Mouse (Mus musculus) cerebellum, postnatal 36 days (tissue): ENCODE results near the gene Adgrl2.

Experiments
- DNase-seq, 2 experiments: peaks; one replicate each; pipeline ENCODE4 v3.0.0; 2021 to 2022; ENCODE audit warnings: mixed read lengths in 2 of 2

Gene Adgrl2

GRCm38 (mm10) chr3:148971893-148972596, 18.3 kb downstream of the Adgrl2 start:
- no peak for DNase-seq

GRCm38 (mm10) chr3:148964991-148965605, 25.3 kb downstream of the Adgrl2 start:
- no peak for DNase-seq

GRCm38 (mm10) chr3:148963381-148964044, 26.8 kb downstream of the Adgrl2 start:
- DNase-seq: no peak

GRCm38 (mm10) chr3:148961611-148962010, 28.7 kb downstream of the Adgrl2 start:
- no peak for DNase-seq

- DNase-seq: no peak
Observed at GRCm38 (mm10) chr3:148960751-148961289, 29.5 kb downstream of the Adgrl2 start.

- no peak for DNase-seq
Observed at GRCm38 (mm10) chr3:148960215-148960614, 30.1 kb downstream of the Adgrl2 start.

- peak in 1 of 2 experiments; percentile 12 for DNase-seq
Observed at GRCm38 (mm10) chr3:148959327-148960025, 30.9 kb downstream of the Adgrl2 start.

- no peak for DNase-seq
Observed at GRCm38 (mm10) chr3:148958714-148959113, 31.6 kb downstream of the Adgrl2 start.

- DNase-seq: no peak
Observed at GRCm38 (mm10) chr3:148958185-148958584, 32.2 kb downstream of the Adgrl2 start.

- no peak for DNase-seq
Observed at GRCm38 (mm10) chr3:148956887-148957286, 33.5 kb downstream of the Adgrl2 start.

GRCm38 (mm10) chr3:148949796-148950195, 40.6 kb downstream of the Adgrl2 start:
- no peak for DNase-seq

- no peak for DNase-seq
Observed at GRCm38 (mm10) chr3:148947805-148948405, 42.5 kb downstream of the Adgrl2 start.

- DNase-seq: no peak
Observed at GRCm38 (mm10) chr3:148947266-148947665, 43.1 kb downstream of the Adgrl2 start.

GRCm38 (mm10) chr3:148945534-148945933, 44.8 kb downstream of the Adgrl2 start:
- no peak for DNase-seq

- no peak for DNase-seq
Observed at GRCm38 (mm10) chr3:148939457-148939856, 50.9 kb downstream of the Adgrl2 start.

GRCm38 (mm10) chr3:148935056-148935455, 55.3 kb downstream of the Adgrl2 start:
- DNase-seq: peak in 1 of 2 experiments; percentile 5

- no peak for DNase-seq
Observed at GRCm38 (mm10) chr3:148934279-148934678, 56.1 kb downstream of the Adgrl2 start.

- DNase-seq: no peak
Observed at GRCm38 (mm10) chr3:148933160-148933559, 57.2 kb downstream of the Adgrl2 start.

- no peak for DNase-seq
Observed at GRCm38 (mm10) chr3:148930913-148931312, 59.4 kb downstream of the Adgrl2 start.

GRCm38 (mm10) chr3:148926330-148926729, 64.0 kb downstream of the Adgrl2 start:
- DNase-seq: no peak

- DNase-seq: peak; percentile 15 to 35
Observed at GRCm38 (mm10) chr3:148922618-148923095, 67.7 kb downstream of the Adgrl2 start.

- DNase-seq: no peak
Observed at GRCm38 (mm10) chr3:148921966-148922587, 68.3 kb downstream of the Adgrl2 start.
